Mouse (Mus musculus): ENCODE measurements around the gene Gsn. TPM values are rescaled to one million over a fixed set of nuclear protein-coding genes. Genes with fewer than 3 reads are reported as not detected.

The Gsn gene
- polyA plus RNA-seq, 1 experiment from 2014 or later, result 29.9 TPM

GRCm38 (mm10) chr2:35282214-35282613, 26.0 kb downstream of the Gsn start:
- no peaks in the 10 kb centered on the region for H3K9me3 ChIP-seq (ENCODE audit: control insufficient read depth, low read length)
- WGBS, result 2% methylated on average over 32 of the region's 32 CpGs
- H3K36me3 ChIP-seq (ENCODE audit: control insufficient read depth, insufficient read depth, low read length), result no peaks in the 10 kb centered on the region
- peak overlapping the region; percentile 47 for H3K4me2 ChIP-seq
- peak overlapping the region; percentile 33; the same call in 1 of the 2 replicates for H3K9ac ChIP-seq (ENCODE audit: low read length)
- no peak for ATAC-seq (ENCODE audit: low FRiP score)
- H3K27me3 ChIP-seq (ENCODE audit: control insufficient read depth, insufficient read depth, low read length), result peaks cover 26% of the 10 kb centered on the region
- H3K27ac ChIP-seq (ENCODE audit: low read depth, low read length), result no peak overlapping the region
- H3K4me1 ChIP-seq (ENCODE audit: control insufficient read depth, insufficient read depth, low read length), result peaks cover 2% of the 10 kb centered on the region; the same call in 1 of the 2 replicates
- peak overlapping the region; percentile 22 for H3K4me3 ChIP-seq (ENCODE audit: low read depth, low read length)
- DNase-seq (ENCODE audit: low spot score, missing footprints), result peak; percentile 84

GRCm38 (mm10) chr2:35283997-35284396, 27.8 kb downstream of the Gsn start:
- Histone ChIP-seq H3K4me3 (ENCODE audit: low read depth, low read length) (no peak overlapping the region), H3K9ac (ENCODE audit: low read length) (no peak overlapping the region), H3K36me3 (ENCODE audit: control insufficient read depth, insufficient read depth, low read length) (no peaks in the 10 kb centered on the region), H3K9me3 (ENCODE audit: control insufficient read depth, low read length) (no peaks in the 10 kb centered on the region), H3K4me2 (no peak overlapping the region), H3K27ac (ENCODE audit: low read depth, low read length) (no peak overlapping the region), H3K4me1 (ENCODE audit: control insufficient read depth, insufficient read depth, low read length) (peaks cover 2% of the 10 kb centered on the region; the same call in 1 of the 2 replicates), H3K27me3 (ENCODE audit: control insufficient read depth, insufficient read depth, low read length) (peaks cover 26% of the 10 kb centered on the region)
- no peak for DNase-seq (ENCODE audit: low spot score, missing footprints)
- no peak for ATAC-seq (ENCODE audit: low FRiP score)
- 85% methylated on average over 4 of the region's 4 CpGs for WGBS

DNA sequence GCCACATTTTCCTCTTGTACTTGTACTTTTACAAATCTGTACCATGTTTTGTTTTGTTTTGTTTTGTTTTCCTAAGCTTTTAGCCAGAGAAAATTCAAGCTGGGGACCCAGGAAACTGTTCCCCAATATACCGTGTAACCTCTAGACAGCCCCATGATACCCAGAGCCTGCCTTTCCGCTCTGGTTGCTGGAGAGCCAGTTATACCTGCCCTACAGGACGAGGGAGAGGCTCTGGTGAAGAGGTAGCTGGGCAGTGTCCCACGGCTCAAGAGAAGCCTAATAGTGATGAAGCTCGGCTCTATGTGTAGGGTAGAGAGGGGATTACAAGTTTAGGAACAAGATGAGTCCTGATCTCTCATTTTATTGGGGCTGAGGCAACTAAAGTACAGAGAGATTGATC, 29.0 kb downstream of the Gsn start:
- Histone ChIP-seq H3K4me1 (ENCODE audit: control insufficient read depth, insufficient read depth, low read length) (peaks cover 2% of the 10 kb centered on the region; the same call in 1 of the 2 replicates), H3K4me3 (ENCODE audit: low read depth, low read length) (no peak overlapping the region), H3K9me3 (ENCODE audit: control insufficient read depth, low read length) (no peaks in the 10 kb centered on the region), H3K27me3 (ENCODE audit: control insufficient read depth, insufficient read depth, low read length) (peaks cover 26% of the 10 kb centered on the region), H3K36me3 (ENCODE audit: control insufficient read depth, insufficient read depth, low read length) (no peaks in the 10 kb centered on the region), H3K9ac (ENCODE audit: low read length) (no peak overlapping the region), H3K27ac (ENCODE audit: low read depth, low read length) (no peak overlapping the region), H3K4me2 (no peak overlapping the region)
- 82% methylated on average over 5 of the region's 5 CpGs for WGBS
- ATAC-seq (ENCODE audit: low FRiP score) (no peak), DNase-seq (ENCODE audit: low spot score, missing footprints) (no peak)

DNA sequence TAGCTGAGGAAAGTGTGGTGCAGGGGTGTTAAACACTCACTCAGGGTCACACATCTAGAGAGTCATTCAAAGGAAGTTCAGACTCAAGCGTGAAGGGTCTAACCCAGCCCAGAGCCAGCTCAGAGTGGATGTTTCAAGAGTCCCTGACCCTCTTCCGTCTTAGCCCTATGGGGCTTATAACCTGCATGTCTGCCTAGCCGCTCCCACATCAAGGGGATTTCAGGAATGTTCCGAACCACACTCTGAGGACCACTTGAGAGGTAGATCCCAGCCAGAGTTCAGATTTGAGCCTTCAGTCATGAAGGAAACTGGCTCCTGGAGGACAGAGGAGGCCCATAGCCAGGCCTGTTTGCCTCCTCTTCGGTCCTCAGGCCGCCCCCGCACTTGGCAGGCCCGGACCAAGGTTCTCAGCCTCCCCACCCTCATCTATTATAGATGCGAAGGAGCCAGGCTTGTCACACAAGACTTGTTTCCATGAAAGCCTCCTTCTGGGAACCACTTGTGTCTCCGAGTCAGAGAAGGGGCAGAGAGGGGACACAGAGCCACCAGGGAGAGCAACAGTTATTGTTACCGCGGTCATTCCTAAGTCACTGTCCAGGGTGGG, 30.9 kb downstream of the Gsn start:
- no peaks in the 10 kb centered on the region for H3K9me3 ChIP-seq (ENCODE audit: control insufficient read depth, low read length)
- no peak overlapping the region for H3K27ac ChIP-seq (ENCODE audit: low read depth, low read length)
- H3K27me3 ChIP-seq (ENCODE audit: control insufficient read depth, insufficient read depth, low read length), result peaks cover 15% of the 10 kb centered on the region
- H3K4me3 ChIP-seq (ENCODE audit: low read depth, low read length), result no peak overlapping the region
- ATAC-seq (ENCODE audit: low FRiP score) (no peak), DNase-seq (ENCODE audit: low spot score, missing footprints) (no peak)
- H3K4me1 ChIP-seq (ENCODE audit: control insufficient read depth, insufficient read depth, low read length), result peaks cover 1% of the 10 kb centered on the region; the same call in 1 of the 2 replicates
- no peak overlapping the region for H3K4me2 ChIP-seq
- H3K36me3 ChIP-seq (ENCODE audit: control insufficient read depth, insufficient read depth, low read length), result no peaks in the 10 kb centered on the region
- H3K9ac ChIP-seq (ENCODE audit: low read length), result no peak overlapping the region
- 82% methylated on average over 12 of the region's 12 CpGs for WGBS

DNA sequence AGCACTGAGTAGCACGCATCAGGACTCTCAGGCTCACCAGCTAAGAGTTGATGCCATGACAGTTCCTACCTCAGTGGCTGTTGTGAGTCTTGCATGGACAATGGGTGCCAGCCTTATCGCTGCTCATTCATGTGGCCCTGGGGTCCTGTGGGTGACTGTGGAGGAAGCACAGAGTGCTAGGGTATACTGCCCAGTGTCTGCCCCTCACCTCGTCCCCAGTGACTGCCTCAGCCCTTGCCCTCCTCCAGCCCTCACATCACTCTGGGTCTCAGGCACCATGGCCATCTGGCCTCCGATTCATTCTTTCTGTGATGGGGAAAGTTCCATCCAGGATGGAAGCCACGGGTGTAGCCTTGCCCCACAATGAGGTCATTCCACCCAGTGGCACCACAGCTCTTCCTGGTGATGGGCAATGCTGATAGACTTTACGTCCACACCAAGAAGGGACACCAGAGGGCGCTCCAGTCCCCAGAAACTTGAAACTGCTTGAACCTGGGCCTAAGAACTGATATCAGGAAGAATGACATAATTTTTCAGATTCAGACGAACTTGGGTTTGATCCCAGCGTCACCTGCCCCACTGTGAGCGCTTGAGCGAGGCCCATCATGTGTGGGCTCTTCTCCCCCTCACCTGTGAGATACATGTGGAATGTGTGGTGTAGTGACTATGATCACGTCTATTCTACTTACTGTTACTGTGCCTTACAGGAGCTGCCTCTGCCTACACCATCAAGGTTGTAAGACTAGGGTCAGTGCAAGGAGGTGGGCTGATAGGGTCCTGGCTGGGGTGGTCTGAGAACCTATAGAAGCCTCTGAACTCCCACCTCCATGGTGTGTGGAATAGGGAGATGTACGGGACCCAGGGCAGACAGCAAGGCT, 32.8 kb downstream of the Gsn start:
- Histone ChIP-seq H3K4me1 (ENCODE audit: control insufficient read depth, insufficient read depth, low read length) (no peaks in the 10 kb centered on the region), H3K27ac (ENCODE audit: low read depth, low read length) (no peak overlapping the region), H3K9me3 (ENCODE audit: control insufficient read depth, low read length) (no peaks in the 10 kb centered on the region), H3K4me3 (ENCODE audit: low read depth, low read length) (no peak overlapping the region), H3K36me3 (ENCODE audit: control insufficient read depth, insufficient read depth, low read length) (no peaks in the 10 kb centered on the region), H3K27me3 (ENCODE audit: control insufficient read depth, insufficient read depth, low read length) (no peaks in the 10 kb centered on the region), H3K4me2 (no peak overlapping the region), H3K9ac (ENCODE audit: low read length) (no peak overlapping the region)
- WGBS, result 45% methylated on average over 13 of the region's 13 CpGs
- DNase-seq (ENCODE audit: low spot score, missing footprints), result peak; percentile 99
- ATAC-seq (ENCODE audit: low FRiP score), result peak; percentile 38; the same call in 1 of the 2 replicates

GRCm38 (mm10) chr2:35291856-35292255, 35.7 kb downstream of the Gsn start:
- no peaks in the 10 kb centered on the region for H3K36me3 ChIP-seq (ENCODE audit: control insufficient read depth, insufficient read depth, low read length)
- ATAC-seq (ENCODE audit: low FRiP score) (no peak), DNase-seq (ENCODE audit: low spot score, missing footprints) (peak; percentile 94)
- no peaks in the 10 kb centered on the region for H3K9me3 ChIP-seq (ENCODE audit: control insufficient read depth, low read length)
- no peak overlapping the region for H3K4me2 ChIP-seq
- no peaks in the 10 kb centered on the region for H3K27me3 ChIP-seq (ENCODE audit: control insufficient read depth, insufficient read depth, low read length)
- H3K4me3 ChIP-seq (ENCODE audit: low read depth, low read length), result no peak overlapping the region
- H3K27ac ChIP-seq (ENCODE audit: low read depth, low read length), result no peak overlapping the region
- no peaks in the 10 kb centered on the region for H3K4me1 ChIP-seq (ENCODE audit: control insufficient read depth, insufficient read depth, low read length)
- WGBS, result 19% methylated on average over 3 of the region's 3 CpGs
- no peak overlapping the region for H3K9ac ChIP-seq (ENCODE audit: low read length)

GRCm38 (mm10) chr2:35292700-35293099, 36.5 kb downstream of the Gsn start:
- no peaks in the 10 kb centered on the region for H3K36me3 ChIP-seq (ENCODE audit: control insufficient read depth, insufficient read depth, low read length)
- WGBS, result 71% methylated on average over 3 of the region's 3 CpGs
- H3K9me3 ChIP-seq (ENCODE audit: control insufficient read depth, low read length), result no peaks in the 10 kb centered on the region
- no peak overlapping the region for H3K9ac ChIP-seq (ENCODE audit: low read length)
- ATAC-seq (ENCODE audit: low FRiP score), result no peak
- no peak for DNase-seq (ENCODE audit: low spot score, missing footprints)
- no peak overlapping the region for H3K4me3 ChIP-seq (ENCODE audit: low read depth, low read length)
- no peaks in the 10 kb centered on the region for H3K27me3 ChIP-seq (ENCODE audit: control insufficient read depth, insufficient read depth, low read length)
- H3K4me1 ChIP-seq (ENCODE audit: control insufficient read depth, insufficient read depth, low read length), result no peaks in the 10 kb centered on the region
- H3K4me2 ChIP-seq, result no peak overlapping the region
- no peak overlapping the region for H3K27ac ChIP-seq (ENCODE audit: low read depth, low read length)

DNA sequence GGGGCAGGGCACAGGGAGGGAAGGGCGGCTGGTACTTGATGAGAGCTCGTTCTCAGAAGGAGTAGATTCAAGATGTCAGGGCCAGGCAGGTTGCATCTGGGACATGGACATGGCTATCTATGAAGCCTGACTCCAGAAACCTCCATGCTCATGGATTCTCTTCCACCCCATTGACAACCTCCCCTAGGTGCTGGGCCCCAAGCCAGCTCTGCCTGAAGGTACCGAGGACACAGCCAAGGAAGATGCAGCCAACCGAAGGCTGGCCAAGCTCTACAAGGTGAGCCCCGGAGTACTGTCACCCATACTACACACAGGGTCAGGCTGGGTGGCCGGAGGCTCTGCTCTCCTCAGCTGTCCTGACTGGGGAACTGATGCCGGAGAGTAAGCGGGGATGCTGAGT, 37.1 kb downstream of the Gsn start:
- Histone ChIP-seq H3K27me3 (ENCODE audit: control insufficient read depth, insufficient read depth, low read length) (no peaks in the 10 kb centered on the region), H3K36me3 (ENCODE audit: control insufficient read depth, insufficient read depth, low read length) (no peaks in the 10 kb centered on the region), H3K4me3 (ENCODE audit: low read depth, low read length) (no peak overlapping the region), H3K4me2 (no peak overlapping the region), H3K4me1 (ENCODE audit: control insufficient read depth, insufficient read depth, low read length) (no peaks in the 10 kb centered on the region), H3K9ac (ENCODE audit: low read length) (no peak overlapping the region), H3K9me3 (ENCODE audit: control insufficient read depth, low read length) (no peaks in the 10 kb centered on the region), H3K27ac (ENCODE audit: low read depth, low read length) (no peak overlapping the region)
- DNase-seq (ENCODE audit: low spot score, missing footprints) (no peak), ATAC-seq (ENCODE audit: low FRiP score) (no peak)
- 92% methylated on average over 8 of the region's 8 CpGs for WGBS

DNA sequence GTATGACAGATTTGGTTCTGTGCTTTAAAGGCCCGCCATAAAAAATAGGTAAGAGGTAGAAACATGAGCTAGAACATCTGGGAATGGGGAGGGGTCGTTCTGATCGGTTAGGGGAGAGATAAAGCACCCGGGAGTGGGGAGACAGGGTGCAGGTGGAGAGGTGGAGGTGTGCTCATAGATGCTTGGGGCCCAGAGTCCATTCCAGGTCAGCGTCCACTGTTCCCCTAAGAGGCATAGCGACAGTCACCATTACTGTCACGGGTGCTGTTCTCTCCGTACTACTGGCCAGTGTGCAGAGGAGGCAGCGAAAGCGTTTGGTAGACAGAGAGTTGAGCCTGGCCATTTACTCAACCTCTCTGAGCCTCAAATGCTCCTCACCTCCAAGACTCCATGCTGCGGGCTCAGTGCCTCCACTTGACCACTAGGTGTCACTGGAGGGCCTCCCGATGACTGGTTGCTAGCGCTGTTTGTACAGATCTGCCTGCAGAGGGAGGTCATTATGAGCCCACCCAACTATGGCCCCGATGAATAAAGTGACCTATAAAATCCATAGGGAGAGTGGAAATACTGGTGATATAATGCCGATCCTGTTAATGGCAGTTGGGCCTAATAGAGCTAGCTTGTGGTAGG, 41.6 kb downstream of the Gsn start:
- DNase-seq (ENCODE audit: low spot score, missing footprints), result peak; percentile 96
- ATAC-seq (ENCODE audit: low FRiP score), result peak; percentile 75
- 26% methylated on average over 15 of the region's 15 CpGs for WGBS
- Histone ChIP-seq H3K4me2 (no peak overlapping the region), H3K36me3 (ENCODE audit: control insufficient read depth, insufficient read depth, low read length) (no peaks in the 10 kb centered on the region), H3K9ac (ENCODE audit: low read length) (no peak overlapping the region), H3K27ac (ENCODE audit: low read depth, low read length) (no peak overlapping the region), H3K4me1 (ENCODE audit: control insufficient read depth, insufficient read depth, low read length) (no peaks in the 10 kb centered on the region), H3K9me3 (ENCODE audit: control insufficient read depth, low read length) (no peaks in the 10 kb centered on the region), H3K4me3 (ENCODE audit: low read depth, low read length) (no peak overlapping the region), H3K27me3 (ENCODE audit: control insufficient read depth, insufficient read depth, low read length) (no peaks in the 10 kb centered on the region)

Data from midbrain, embryonic 11.5 days (tissue).